In genomic region chr4:87933701-87934337, GRCm38 (mm10) we compare ENCODE assay signal across 10 mouse cellular contexts.
DNase-seq lines count a peak whose midpoint lies in the region; ATAC-seq lines count a peak whose summit lies in the region.
"Had no signal": no experiment of that assay in that cellular context is flagged by ENCODE, and none has a peak within 500 bp of the region (broad histone marks: within the 10 kb centered on the region; RNA-seq: fewer than 3 reads in every experiment).

No protein-coding gene starts in this region.

- DNase-seq in kidney, adult 11 months, result no peak
- DNase-seq in adipocyte (ENCODE audit: low spot score), result peak; percentile 49
- peak; percentile 70 for DNase-seq in embryonic facial prominence, embryonic 14.5 days (ENCODE audit: low spot score)
- DNase-seq in left cerebral cortex, adult 18-20 months (ENCODE audit: low spot score in 2 of 2), result no peak
- no peak for DNase-seq in adrenal gland, postnatal 4 days (ENCODE audit: low spot score in 2 of 2)
- DNase-seq: adrenal gland, postnatal 36 days; cerebellum, postnatal 36 days; kidney, postnatal 10 days had no signal

- H3K27ac ChIP-seq in kidney, embryonic 14.5 days (ENCODE audit: low read depth, low read length), result no peak overlapping the region
- H3K27ac ChIP-seq in embryonic facial prominence, embryonic 14.5 days (replicated peaks; ENCODE audit: low read depth, low read length), result peak overlapping the region; percentile 31
- peak overlapping the region; percentile 46 for H3K27ac ChIP-seq in lung, embryonic 16.5 days (ENCODE audit: low read length)

- ATAC-seq in kidney, embryonic 14.5 days (ENCODE audit: low FRiP score, low TSS enrichment), result 0 out of 2 replicates have a peak, but pooled peaks have one; percentile 46
- peak; percentile 42; the same call in 1 of the 2 replicates for ATAC-seq in embryonic facial prominence, embryonic 14.5 days (ENCODE audit: low read depth)
- ATAC-seq in lung, embryonic 16.5 days (ENCODE audit: low read depth), result peak; percentile 64

- no peaks in the 10 kb centered on the region for H3K36me3 ChIP-seq in kidney, embryonic 14.5 days (ENCODE audit: control insufficient read depth, insufficient read depth, low read length)
- no peaks in the 10 kb centered on the region for H3K36me3 ChIP-seq in embryonic facial prominence, embryonic 14.5 days (ENCODE audit: control insufficient read depth, insufficient read depth, low read length)
- no peaks in the 10 kb centered on the region for H3K36me3 ChIP-seq in lung, embryonic 16.5 days (ENCODE audit: control insufficient read depth, insufficient read depth, low read length)

- no peaks in the 10 kb centered on the region for H3K27me3 ChIP-seq in kidney, embryonic 14.5 days (ENCODE audit: control insufficient read depth, insufficient read depth, low read length)
- no peaks in the 10 kb centered on the region for H3K27me3 ChIP-seq in embryonic facial prominence, embryonic 14.5 days (replicated peaks; ENCODE audit: control insufficient read depth, insufficient read depth, low read length)
- H3K27me3 ChIP-seq in lung, embryonic 16.5 days (ENCODE audit: control insufficient read depth, insufficient read depth, low read depth, low read length), result no peaks in the 10 kb centered on the region

- no peak overlapping the region for H3K9ac ChIP-seq in kidney, embryonic 14.5 days (ENCODE audit: low read depth, low read length)
- H3K9ac ChIP-seq in embryonic facial prominence, embryonic 14.5 days (ENCODE audit: low read depth, low read length), result no peak overlapping the region
- no peak overlapping the region for H3K9ac ChIP-seq in lung, embryonic 16.5 days (ENCODE audit: low read length)

- H3K4me2 ChIP-seq in kidney, embryonic 14.5 days (replicated peaks; ENCODE audit: low read depth, low read length), result no peak overlapping the region
- no peak overlapping the region for H3K4me2 ChIP-seq in embryonic facial prominence, embryonic 14.5 days (ENCODE audit: low read depth, low read length)
- 0 out of 2 replicates have a peak overlapping the region, but pooled peaks have one; percentile 17 for H3K4me2 ChIP-seq in lung, embryonic 16.5 days (ENCODE audit: low read depth, low read length)

- H3K9me3 ChIP-seq in kidney, embryonic 14.5 days (ENCODE audit: control insufficient read depth, low read length), result no peaks in the 10 kb centered on the region
- no peaks in the 10 kb centered on the region for H3K9me3 ChIP-seq in embryonic facial prominence, embryonic 14.5 days (ENCODE audit: control insufficient read depth, low read length)
- no peaks in the 10 kb centered on the region for H3K9me3 ChIP-seq in lung, embryonic 16.5 days (ENCODE audit: control insufficient read depth, low read length)

- no peak overlapping the region for H3K4me3 ChIP-seq in kidney, embryonic 14.5 days (ENCODE audit: low read length)
- no peak overlapping the region for H3K4me3 ChIP-seq in embryonic facial prominence, embryonic 14.5 days (ENCODE audit: low read depth, low read length)
- H3K4me3 ChIP-seq in lung, embryonic 16.5 days (ENCODE audit: low read length), result no peak overlapping the region

- WGBS in kidney, embryonic 14.5 days, result 54% methylated on average over 4 of the region's 4 CpGs
- 50% methylated on average over 4 of the region's 4 CpGs for WGBS in embryonic facial prominence, embryonic 14.5 days
- 52% methylated on average over 4 of the region's 4 CpGs for WGBS in lung, embryonic 16.5 days

- peaks cover 13% of the 10 kb centered on the region for H3K4me1 ChIP-seq in kidney, embryonic 14.5 days (ENCODE audit: control insufficient read depth, insufficient read depth, low read length)
- H3K4me1 ChIP-seq in embryonic facial prominence, embryonic 14.5 days (ENCODE audit: control insufficient read depth, insufficient read depth, low read length), result peaks cover 27% of the 10 kb centered on the region
- peaks cover 14% of the 10 kb centered on the region for H3K4me1 ChIP-seq in lung, embryonic 16.5 days (replicated peaks; ENCODE audit: control insufficient read depth, insufficient read depth, low read length)

Comparison
In these comparisons a context has a peak if more than half of its experiments do, and no peak if none do; other contexts are left out.
1. DNase-seq: peak in adipocyte (single experiment) and embryonic facial prominence, embryonic 14.5 days (single experiment); none in kidney, adult 11 months (single experiment), left cerebral cortex, adult 18-20 months (0 of 2) and adrenal gland, postnatal 4 days (0 of 2).
2. Peak in every context shown above with its lines, with median percentiles within 50 percentile points of each other: ATAC-seq.